Mouse (Mus musculus) adrenal gland, adult 2 months (tissue): ENCODE measurements at regions not wholly inside any gene's neighbourhood (a gene's known extent, or its start where the extent isn't known, plus 50 kb on each side); places are given as distances from the start of the nearest gene placed in this dataset.

Source experiments
- DNase-seq: peaks from one replicate; pipeline ENCODE4 v3.0.0; 2021
- microRNA-seq, 2 experiments: library from miRNA; unstranded; fragments of <30 nt; microRNA quantifications; one replicate each; pipeline ENCODE4 v1.2.0; 2021

DNA sequence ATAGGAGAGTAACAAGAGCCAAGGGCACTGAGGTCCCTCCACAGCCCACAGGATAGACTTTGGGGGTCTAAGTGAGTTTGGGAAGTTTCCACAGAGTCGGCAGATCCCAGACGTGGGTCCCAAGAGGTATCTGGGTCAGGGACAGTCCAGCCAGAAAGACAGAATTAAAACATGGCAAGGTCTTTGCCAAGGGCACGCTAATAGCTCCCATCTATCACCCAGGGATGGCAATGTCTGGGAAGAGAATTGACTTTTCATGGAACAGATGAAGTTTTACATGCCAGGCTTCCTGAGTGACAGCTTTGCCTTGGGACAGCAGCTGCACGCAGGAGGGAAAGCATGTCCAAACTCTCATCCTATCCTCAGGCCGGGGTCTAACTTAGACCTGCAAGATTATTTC is 563.5 kb downstream of the Gm10330 start:
- DNase-seq = peak; percentile 59

DNA sequence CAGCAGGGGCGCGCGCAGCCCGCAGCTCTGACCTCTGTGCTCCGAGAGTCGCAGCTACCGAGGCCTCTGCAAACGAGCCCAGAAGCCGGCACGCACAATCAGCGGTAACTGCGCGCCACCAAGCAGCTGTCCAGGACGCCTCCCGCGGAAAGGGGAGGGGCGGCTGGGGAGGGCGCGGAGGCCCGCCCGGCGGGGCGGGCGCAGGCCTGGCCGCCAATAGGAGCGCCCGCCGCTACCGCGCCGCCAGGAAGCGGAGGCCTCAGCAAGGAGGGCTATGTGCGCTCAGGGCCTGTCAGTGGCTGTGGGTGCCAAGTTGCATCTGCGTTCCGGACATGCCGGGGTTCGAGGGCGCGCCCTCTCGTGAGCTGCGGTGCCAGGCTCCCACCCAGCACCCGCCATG is 590.5 kb downstream of the Gm10330 start:
- DNase-seq = peak; percentile 75

DNA sequence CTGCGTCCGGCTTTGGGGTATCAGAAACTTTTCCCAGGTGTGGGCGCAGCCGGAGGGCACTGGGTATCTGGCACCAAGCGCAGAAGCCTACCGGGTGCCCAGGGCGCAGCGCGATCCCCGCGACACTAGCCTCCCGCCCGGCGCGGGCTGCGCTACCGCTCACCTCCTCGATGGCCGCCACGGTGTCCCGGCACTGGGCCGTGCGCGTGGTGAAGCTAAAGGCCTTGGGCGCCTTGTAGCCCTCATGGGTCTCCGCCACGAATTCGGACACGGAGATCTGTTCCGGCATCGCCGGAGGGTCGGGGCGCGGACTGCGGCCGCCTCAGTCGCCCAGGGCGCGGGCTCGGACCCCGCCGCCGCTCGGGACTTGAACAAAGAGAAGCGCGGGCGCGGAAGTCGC is 591.0 kb downstream of the Gm10330 start:
- DNase-seq = peak; percentile 13

Small RNA genes lying in the stretch of these regions (microRNA-seq; reads per million reads assigned to microRNA genes)
- 0 reads per million in 2 experiments for gene Gm26140
